ENCODE assay signal across 9 mouse cellular contexts in the genomic region with DNA sequence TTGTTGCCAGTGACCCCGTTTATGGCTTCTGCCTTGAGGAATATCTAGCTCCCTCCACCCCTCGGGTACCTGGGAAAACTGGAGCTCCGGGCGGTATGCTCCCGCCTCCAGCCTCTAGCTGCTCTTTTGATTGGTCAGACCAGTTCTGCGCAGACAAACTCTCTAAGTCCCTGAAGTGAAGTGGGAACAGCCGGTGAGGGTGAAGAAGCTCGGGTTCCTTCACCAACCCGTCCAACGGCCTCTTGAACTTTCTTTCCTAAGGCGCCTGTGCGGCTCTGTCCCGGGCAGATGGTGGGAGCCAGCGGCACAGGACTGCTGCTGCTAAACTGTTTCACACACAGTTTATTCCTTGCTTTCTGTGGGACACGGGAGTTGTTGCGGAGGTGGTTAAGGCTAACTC. TPM values are rescaled to one million over a fixed set of nuclear protein-coding genes. Genes with fewer than 3 reads are reported as not detected.
DNase-seq lines count a peak whose midpoint lies in the region; ATAC-seq and TF ChIP-seq lines count a peak whose summit lies in the region.
"Had no signal": no experiment of that assay in that cellular context is flagged by ENCODE, and none has a peak within 500 bp of the region (broad histone marks: within the 10 kb centered on the region; RNA-seq: fewer than 3 reads in every experiment).

No protein-coding gene starts in this region.

- TF ChIP-seq EP300 in liver, postnatal 0 days (IDR thresholded peaks at IDR 0.05; ENCODE audit: low read depth) = no peak

- H3K27me3 ChIP-seq in embryonic facial prominence, embryonic 15.5 days = peaks cover 33% of the 10 kb centered on the region
- peaks cover 18% of the 10 kb centered on the region for H3K27me3 ChIP-seq in intestine, embryonic 14.5 days (replicated peaks; ENCODE audit: control insufficient read depth, insufficient read depth, low read length)
- peaks cover 32% of the 10 kb centered on the region for H3K27me3 ChIP-seq in liver, postnatal 0 days (ENCODE audit: insufficient read depth, low read length)
- H3K27me3 ChIP-seq: CH12.LX had no signal

- H3K9me3 ChIP-seq in embryonic facial prominence, embryonic 15.5 days (replicated peaks) = no peaks in the 10 kb centered on the region
- H3K9me3 ChIP-seq in intestine, embryonic 14.5 days (ENCODE audit: control insufficient read depth, low read length) = no peaks in the 10 kb centered on the region
- H3K9me3 ChIP-seq in liver, postnatal 0 days (ENCODE audit: low read length) = no peaks in the 10 kb centered on the region

- H3K36me3 ChIP-seq in embryonic facial prominence, embryonic 15.5 days = no peaks in the 10 kb centered on the region
- no peaks in the 10 kb centered on the region for H3K36me3 ChIP-seq in intestine, embryonic 14.5 days (ENCODE audit: control insufficient read depth, insufficient read depth, low read length)
- H3K36me3 ChIP-seq in liver, postnatal 0 days (replicated peaks; ENCODE audit: insufficient read depth, low read length) = no peaks in the 10 kb centered on the region

- H3K9ac ChIP-seq in embryonic facial prominence, embryonic 15.5 days = 0 out of 2 replicates have a peak overlapping the region, but pooled peaks have one; percentile 39
- H3K9ac ChIP-seq in intestine, embryonic 14.5 days (ENCODE audit: low read length) = no peak overlapping the region
- H3K9ac ChIP-seq in liver, postnatal 0 days (replicated peaks) = 0 out of 2 replicates have a peak overlapping the region, but pooled peaks have one; percentile 26

- peak overlapping the region; percentile 57 for H3K4me2 ChIP-seq in embryonic facial prominence, embryonic 15.5 days (replicated peaks)
- peak overlapping the region; percentile 72 for H3K4me2 ChIP-seq in intestine, embryonic 14.5 days (ENCODE audit: low read length)
- H3K4me2 ChIP-seq in liver, postnatal 0 days (ENCODE audit: low read depth, low read length) = peak overlapping the region; percentile 44

- H3K4me3 ChIP-seq in gastrocnemius, adult 2 months = peak overlapping the region; percentile 61
- peak overlapping the region; percentile 32 for H3K4me3 ChIP-seq in embryonic facial prominence, embryonic 15.5 days (replicated peaks)
- H3K4me3 ChIP-seq in intestine, embryonic 14.5 days (ENCODE audit: low read depth, low read length) = peak overlapping the region; percentile 28
- peak overlapping the region; percentile 13; the same call in 1 of the 2 replicates for H3K4me3 ChIP-seq in liver, postnatal 0 days (ENCODE audit: low read depth, low read length)

- H3K4me1 ChIP-seq in embryonic facial prominence, embryonic 15.5 days = peaks cover 28% of the 10 kb centered on the region
- H3K4me1 ChIP-seq in intestine, embryonic 14.5 days (replicated peaks; ENCODE audit: control insufficient read depth, insufficient read depth, low read length) = peaks cover 4% of the 10 kb centered on the region; the same call in 1 of the 2 replicates
- peaks cover 8% of the 10 kb centered on the region; the same call in 1 of the 2 replicates for H3K4me1 ChIP-seq in liver, postnatal 0 days (ENCODE audit: insufficient read depth)

- peak overlapping the region; percentile 52 for H3K27ac ChIP-seq in gastrocnemius, adult 2 months
- no peak overlapping the region for H3K27ac ChIP-seq in embryonic facial prominence, embryonic 15.5 days (replicated peaks)
- no peak overlapping the region for H3K27ac ChIP-seq in intestine, embryonic 14.5 days (ENCODE audit: low read depth)
- no peak overlapping the region for H3K27ac ChIP-seq in liver, postnatal 0 days (ENCODE audit: low read depth)

- no peak for TF ChIP-seq CTCF in gastrocnemius, adult 2 months (IDR thresholded peaks at IDR 0.05)
- no peak for TF ChIP-seq CTCF in liver, postnatal 0 days (IDR thresholded peaks at IDR 0.05; ENCODE audit: low read depth)

- WGBS in embryonic facial prominence, embryonic 15.5 days = 2% methylated on average over 16 of the region's 16 CpGs
- WGBS in intestine, embryonic 14.5 days = 1% methylated on average over 16 of the region's 16 CpGs
- 23% methylated on average over 16 of the region's 16 CpGs for WGBS in liver, postnatal 0 days (ENCODE audit: insufficient replicate concordance)

- intact Hi-C loops in gastrocnemius, adult 2 months (cut with DNase I) = no loop called here

- ATAC-seq in embryonic facial prominence, embryonic 15.5 days (ENCODE audit: insufficient number of reproducible peaks, low FRiP score, low TSS enrichment, low read depth) = no peak
- 0 out of 2 replicates have a peak, but pooled peaks have one; percentile 28 for ATAC-seq in intestine, embryonic 14.5 days (replicated peaks; ENCODE audit: low FRiP score, low TSS enrichment, low read depth)
- ATAC-seq in liver, postnatal 0 days = no peak

- peak; percentile 65 for DNase-seq in gastrocnemius, adult 2 months
- DNase-seq in gastrocnemius, postnatal 10 days = no peak
- peak; percentile 77 for DNase-seq in intestine, embryonic 14.5 days (ENCODE audit: low spot score)
- no peak for DNase-seq in liver, postnatal 0 days
- peak; percentile 70 for DNase-seq in retina, postnatal 1 day
- no peak for DNase-seq in spleen, adult 18-20 months
- DNase-seq in urinary bladder, postnatal 4 days (ENCODE audit: low spot score in 2 of 2) = no peak

RNA-seq across cellular contexts. Expression of gene H2-DMb2, which starts 3.7 kb away (rescaled TPM):
- total RNA-seq in gastrocnemius, adult 2 months (2021) = under 1 TPM; 0.46 to 0.47 TPM
- under 1 TPM; 0.25 to 0.61 TPM for total RNA-seq in gastrocnemius, postnatal 10 days (2021)
- polyA plus RNA-seq in embryonic facial prominence, embryonic 15.5 days (2015; fragmentation: Nextera tagmentation; extraction: Ambion mirVana) = 0.61 and 0.93 TPM in 2 replicates
- polyA plus RNA-seq in intestine, embryonic 14.5 days (2014; fragmentation: Nextera tagmentation; extraction: Ambion mirVana) = 0.15 and 0.42 TPM in 2 replicates
- polyA plus RNA-seq in liver, postnatal 0 days (2015; fragmentation: Nextera tagmentation; extraction: Ambion mirVana) = 1.9 and 2.1 TPM in 2 replicates

RNA-seq across cellular contexts. Expression of gene H2-DMb1, which starts 13.5 kb away (rescaled TPM):
- under 1 TPM; 0.38 to 0.61 TPM for total RNA-seq in gastrocnemius, adult 2 months (2021)
- 1 to 10 TPM; 1.4 to 1.8 TPM for total RNA-seq in gastrocnemius, postnatal 10 days (2021)
- 3.2 and 3.8 TPM in 2 replicates for polyA plus RNA-seq in embryonic facial prominence, embryonic 15.5 days (2015; fragmentation: Nextera tagmentation; extraction: Ambion mirVana)
- 1.7 and 1.8 TPM in 2 replicates for polyA plus RNA-seq in intestine, embryonic 14.5 days (2014; fragmentation: Nextera tagmentation; extraction: Ambion mirVana)
- 3.9 and 4.0 TPM in 2 replicates for polyA plus RNA-seq in liver, postnatal 0 days (2015; fragmentation: Nextera tagmentation; extraction: Ambion mirVana)

RNA-seq across cellular contexts. Expression of gene Brd2, which starts 17.0 kb away (rescaled TPM):
- 10 to 100 TPM; 70.3 to 88.9 TPM for total RNA-seq in gastrocnemius, adult 2 months (2021)
- total RNA-seq in gastrocnemius, postnatal 10 days (2021) = 100 to 1,000 TPM in 1 of 2 experiments, 10 to 100 TPM in 1; 91.9 to 114 TPM
- polyA plus RNA-seq in embryonic facial prominence, embryonic 15.5 days (2015; fragmentation: Nextera tagmentation; extraction: Ambion mirVana) = 118 and 122 TPM in 2 replicates
- polyA plus RNA-seq in intestine, embryonic 14.5 days (2014; fragmentation: Nextera tagmentation; extraction: Ambion mirVana) = 124 and 144 TPM in 2 replicates
- polyA plus RNA-seq in liver, postnatal 0 days (2015; fragmentation: Nextera tagmentation; extraction: Ambion mirVana) = 29.2 and 32.5 TPM in 2 replicates

RNA-seq across cellular contexts. Expression of gene H2-DMa, which starts 20.1 kb away (rescaled TPM):
- total RNA-seq in gastrocnemius, adult 2 months (2021) = 1 to 10 TPM; 3.0 to 3.1 TPM
- 1 to 10 TPM; 4.6 to 6.1 TPM for total RNA-seq in gastrocnemius, postnatal 10 days (2021)
- polyA plus RNA-seq in embryonic facial prominence, embryonic 15.5 days (2015; fragmentation: Nextera tagmentation; extraction: Ambion mirVana) = 14.0 and 15.3 TPM in 2 replicates
- 11.0 and 13.5 TPM in 2 replicates for polyA plus RNA-seq in intestine, embryonic 14.5 days (2014; fragmentation: Nextera tagmentation; extraction: Ambion mirVana)
- polyA plus RNA-seq in liver, postnatal 0 days (2015; fragmentation: Nextera tagmentation; extraction: Ambion mirVana) = 9.7 and 11.9 TPM in 2 replicates

RNA-seq across cellular contexts. Expression of gene H2-Oa, which starts 47.3 kb away (rescaled TPM):
- total RNA-seq in gastrocnemius, adult 2 months (2021) = not detected
- total RNA-seq in gastrocnemius, postnatal 10 days (2021) = not detected
- polyA plus RNA-seq in embryonic facial prominence, embryonic 15.5 days (2015; fragmentation: Nextera tagmentation; extraction: Ambion mirVana) = 0.54 and 0.89 TPM in 2 replicates
- polyA plus RNA-seq in intestine, embryonic 14.5 days (2014; fragmentation: Nextera tagmentation; extraction: Ambion mirVana) = 0.75 and 1.1 TPM in 2 replicates
- 0.72 and 0.85 TPM in 2 replicates for polyA plus RNA-seq in liver, postnatal 0 days (2015; fragmentation: Nextera tagmentation; extraction: Ambion mirVana)

Comparison
In these comparisons a context has a peak if more than half of its experiments do, and no peak if none do; other contexts are left out.
1. DNase-seq: peak in gastrocnemius, adult 2 months (single experiment), intestine, embryonic 14.5 days (single experiment) and retina, postnatal 1 day (single experiment); none in gastrocnemius, postnatal 10 days (single experiment), liver, postnatal 0 days (single experiment), spleen, adult 18-20 months (0 of 2) and urinary bladder, postnatal 4 days (0 of 2).
2. Peak in every context shown above with its lines, with median percentiles within 50 percentile points of each other: H3K4me3 ChIP-seq and H3K4me2 ChIP-seq.